Mouse (Mus musculus) fibroblast of lung, adult 2 months (primary cell): Measurements from ENCODE around the gene Samd8.
A peak's percentile ranks its signal among the peaks of the same experiment; 100 is the strongest.

Experiments used
- DNase-seq: peaks from one replicate; pipeline ENCODE4 v3.0.0-alpha.2; 2011; ENCODE audit warnings: low read depth

Samd8 gene

DNA sequence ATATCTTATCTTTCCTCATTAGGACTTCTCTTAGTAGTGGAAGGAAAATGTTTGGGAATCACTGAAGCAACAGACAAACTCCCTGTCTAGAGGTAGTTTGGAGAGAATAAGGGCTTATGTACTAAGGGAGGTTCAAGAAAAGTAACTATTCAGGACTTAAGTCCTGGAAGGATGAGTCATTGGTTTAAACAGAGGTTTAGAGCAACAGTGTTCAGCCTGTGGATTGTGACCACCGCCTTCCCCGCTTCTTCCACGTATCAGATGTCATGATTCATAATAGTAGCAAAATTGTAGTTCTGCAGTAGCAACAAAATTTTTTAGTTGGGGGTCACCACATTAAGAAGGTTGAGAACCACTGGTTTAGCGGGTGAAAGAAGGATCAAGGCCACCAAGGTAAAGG lies 50.3 kb downstream of the Samd8 start:
- no peak for DNase-seq

DNA sequence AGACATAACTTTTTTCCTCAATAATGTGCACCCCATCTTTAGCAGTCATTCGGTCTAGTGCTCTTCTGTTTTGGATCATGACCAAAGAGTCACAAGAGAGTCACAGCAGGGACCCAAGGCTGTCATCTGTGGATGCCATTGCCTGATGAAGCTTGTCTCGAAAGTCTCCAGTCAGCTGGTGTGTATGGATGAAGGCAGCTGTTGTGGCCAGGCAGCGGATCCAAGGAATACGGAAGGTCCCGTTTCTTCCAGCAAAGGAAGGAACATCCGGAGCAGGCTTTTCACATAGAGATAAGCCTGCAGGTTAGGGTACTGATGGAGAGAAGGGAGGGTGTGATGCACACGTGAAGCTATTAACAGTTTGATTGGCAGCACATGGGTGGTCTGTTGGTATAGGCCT lies 51.3 kb downstream of the Samd8 start:
- no peak for DNase-seq

DNA sequence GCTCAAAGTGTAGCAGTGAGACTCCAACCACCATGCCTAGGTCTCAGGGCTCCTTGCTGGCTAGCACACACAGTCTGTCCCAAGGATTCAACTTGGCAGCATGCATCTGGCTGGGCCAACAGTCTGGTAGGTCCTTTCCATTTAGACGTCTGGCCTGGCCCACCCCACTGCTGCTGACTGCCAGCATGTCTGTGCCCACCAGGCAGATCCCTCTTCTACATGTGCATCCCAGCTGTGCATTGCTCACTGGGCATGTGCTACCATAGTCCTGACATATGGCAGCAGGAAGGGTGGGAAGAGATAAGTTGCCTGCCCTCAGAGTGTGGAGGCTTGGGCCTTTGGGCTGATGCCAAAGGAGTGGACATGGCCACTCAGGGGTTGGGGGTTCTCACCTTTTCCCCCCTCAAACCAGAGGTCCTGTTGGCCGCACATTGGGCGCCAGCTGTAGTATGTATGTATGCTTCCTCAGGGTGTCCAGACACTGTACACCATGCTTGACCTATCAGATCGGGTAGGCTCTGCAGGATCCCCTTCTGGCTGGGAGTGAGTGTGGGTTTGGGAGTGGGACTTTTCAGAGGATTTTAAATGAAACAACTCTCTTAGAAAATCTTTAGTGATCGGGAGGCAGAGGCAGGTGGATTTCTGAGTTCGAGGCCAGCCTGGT lies 52.3 kb downstream of the Samd8 start:
- DNase-seq, result no peak

DNA sequence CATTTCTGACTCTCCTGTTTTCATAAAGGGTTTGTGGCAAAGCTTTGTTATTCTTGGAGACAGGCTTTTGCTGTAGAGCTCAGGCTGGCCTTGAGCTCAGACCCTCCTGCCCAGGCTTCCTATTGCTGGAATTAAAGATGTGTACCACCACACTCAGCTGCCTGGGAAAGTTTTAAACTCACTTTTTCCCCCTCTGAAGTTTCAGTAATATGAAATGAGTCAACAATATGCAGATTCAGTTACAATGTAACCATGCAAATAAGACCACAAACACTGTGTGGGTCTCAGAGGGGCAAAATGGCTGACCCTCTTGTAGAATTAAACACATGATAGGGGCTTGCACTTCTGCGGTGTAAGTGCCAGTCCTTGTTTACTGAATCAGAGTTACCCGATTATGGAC lies 55.9 kb downstream of the Samd8 start:
- no peak for DNase-seq

DNA sequence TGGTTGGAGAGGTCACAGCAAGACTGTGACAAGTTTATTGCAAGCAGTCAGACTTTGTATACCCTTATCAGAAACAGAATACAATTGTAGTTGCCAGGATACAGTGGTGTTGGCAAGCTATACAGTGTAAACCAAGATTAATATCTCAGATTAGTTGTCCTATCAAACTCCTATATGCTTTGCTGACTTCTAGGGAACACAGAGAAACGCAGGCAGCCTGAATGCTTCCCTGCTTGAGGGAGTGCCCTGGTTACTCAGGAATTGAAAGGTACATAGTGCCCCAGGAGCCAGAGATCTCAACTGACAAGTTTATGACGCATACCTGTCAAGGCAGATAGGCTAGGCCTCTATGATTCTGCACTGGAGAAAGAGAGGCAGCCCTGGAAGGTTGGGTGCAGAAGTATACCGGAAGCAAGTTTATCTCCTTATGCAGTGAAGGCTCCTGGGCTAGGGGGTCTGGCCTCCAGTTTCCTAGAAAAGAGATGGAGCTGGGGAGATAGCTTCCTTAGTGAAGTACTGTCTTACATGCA lies 56.4 kb downstream of the Samd8 start:
- DNase-seq, result no peak

DNA sequence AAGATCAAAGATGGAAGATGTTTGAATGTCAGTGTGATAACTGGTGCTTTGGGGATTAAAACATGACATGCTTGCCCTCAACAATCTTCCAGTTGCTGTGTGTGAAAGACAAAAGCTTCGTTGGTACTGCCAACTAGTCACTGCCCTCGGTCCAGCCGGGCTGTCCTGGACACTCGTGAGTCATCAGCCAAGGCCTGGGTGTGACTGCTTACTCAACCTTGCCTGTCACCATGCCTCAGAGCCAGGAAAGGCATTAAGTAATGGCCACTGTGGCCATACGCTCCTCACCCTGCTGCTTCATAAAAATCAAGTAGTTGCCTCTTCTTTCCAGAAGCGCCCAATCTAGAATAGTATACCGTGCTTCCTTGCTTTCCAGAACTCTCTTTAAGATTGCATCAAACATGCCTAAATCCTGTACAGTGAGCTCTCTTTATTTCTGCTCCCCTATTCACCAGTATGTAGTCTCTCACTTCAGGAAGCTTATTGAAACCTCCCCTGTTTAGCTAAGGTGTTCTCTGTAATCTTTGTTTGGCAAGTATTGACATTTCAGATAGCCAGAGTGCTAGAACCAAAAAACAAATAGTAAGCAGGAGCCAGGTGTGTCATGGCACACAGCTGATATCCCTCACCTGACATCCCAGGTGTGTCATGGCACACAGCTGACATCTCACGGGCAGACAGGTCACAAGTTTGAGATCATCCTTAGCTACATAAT lies 58.0 kb downstream of the Samd8 start:
- DNase-seq, result no peak

DNA sequence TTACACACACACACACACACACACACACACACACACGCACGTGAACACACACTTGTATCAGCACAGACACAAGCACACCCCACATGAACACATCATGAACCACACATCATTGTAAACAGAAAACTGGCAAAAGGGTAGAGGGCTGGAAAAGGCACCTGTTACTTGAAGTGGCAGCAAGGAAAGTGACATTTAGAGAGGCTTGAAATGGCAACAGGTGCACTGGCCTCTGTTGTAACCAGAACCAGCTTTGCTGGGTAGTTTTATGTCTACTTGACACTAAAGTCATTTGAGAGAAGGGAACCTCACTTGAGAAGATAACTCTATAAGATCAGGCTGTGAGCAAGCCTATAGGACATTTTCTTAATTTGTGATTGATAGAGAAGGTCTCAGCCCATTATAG lies 59.1 kb downstream of the Samd8 start:
- no peak for DNase-seq

DNA sequence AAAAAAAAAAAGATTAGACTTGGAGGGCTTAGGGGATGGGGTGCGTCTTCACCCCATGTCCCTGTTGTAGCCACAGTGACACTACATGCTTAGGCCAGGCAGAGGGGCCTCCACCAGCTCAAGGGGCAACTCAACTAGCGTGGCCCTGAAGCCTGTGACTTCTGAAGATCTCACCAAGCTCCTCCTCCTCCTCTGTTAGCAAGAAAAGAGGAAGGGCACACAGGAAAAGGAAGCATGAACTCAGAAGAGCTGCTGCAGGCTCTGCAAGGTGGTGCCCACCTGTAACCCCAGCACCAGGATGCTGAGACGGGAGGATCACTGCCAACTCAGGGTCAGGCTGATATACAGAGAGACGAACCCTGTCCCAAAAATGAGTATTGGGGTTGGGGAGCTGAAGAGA lies 61.0 kb downstream of the Samd8 start:
- no peak for DNase-seq

DNA sequence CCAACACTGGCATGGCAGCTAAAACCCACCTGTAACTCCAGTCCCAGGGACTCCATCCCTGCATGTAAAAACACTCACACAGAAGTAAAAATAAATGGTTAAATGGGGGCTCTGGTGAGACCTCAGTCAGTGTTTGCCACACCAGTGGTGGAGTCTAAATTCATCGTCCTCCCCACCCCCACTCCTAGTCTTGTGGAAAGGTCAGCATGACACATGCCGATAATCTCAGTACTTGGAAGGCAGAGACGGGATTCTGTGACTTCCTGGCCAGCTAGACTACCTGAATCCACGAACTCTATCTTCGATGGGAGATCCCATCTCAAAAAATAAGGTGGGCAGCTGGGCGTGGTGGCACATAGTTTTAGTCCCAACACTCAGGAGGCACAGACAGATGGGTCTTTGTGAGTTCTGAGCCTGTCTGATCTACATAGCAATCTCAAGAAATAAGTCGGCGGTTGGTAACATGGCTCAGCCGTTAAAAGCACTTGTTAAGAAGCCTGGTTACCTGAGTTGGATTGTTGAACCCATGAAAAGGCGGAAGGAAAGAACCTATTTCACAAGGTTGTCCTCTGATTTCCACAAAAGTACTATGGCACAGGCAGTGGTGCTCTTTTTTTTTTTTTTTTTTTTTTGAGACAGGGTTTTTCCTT lies 61.5 kb downstream of the Samd8 start:
- no peak for DNase-seq

DNA sequence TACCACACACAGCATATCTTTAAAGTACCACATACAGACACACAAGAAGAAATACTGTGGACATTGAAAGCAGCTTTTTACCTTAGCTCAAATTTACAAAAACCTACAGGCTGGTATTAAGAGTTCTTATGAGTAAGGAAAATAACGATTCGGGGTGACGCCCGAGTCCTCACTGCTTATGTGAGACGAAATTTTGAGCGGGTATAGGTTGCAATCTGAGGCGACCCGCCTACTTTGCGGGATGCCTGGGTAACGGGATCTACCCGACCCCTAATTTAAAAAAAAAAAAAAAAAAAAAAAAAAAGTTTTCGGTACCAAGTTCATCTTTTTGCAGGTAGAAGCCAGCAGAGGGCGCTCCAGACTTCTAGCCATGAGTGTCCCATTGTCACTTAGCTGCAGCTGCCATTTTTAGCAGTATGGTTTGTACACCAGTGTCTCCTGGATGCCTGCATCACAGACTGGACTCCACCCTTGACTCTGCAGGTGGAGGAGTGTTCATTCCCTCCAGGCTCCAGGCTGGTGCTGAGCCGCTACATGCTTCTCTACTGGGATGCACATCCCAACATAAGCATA lies 62.3 kb downstream of the Samd8 start:
- no peak for DNase-seq

DNA sequence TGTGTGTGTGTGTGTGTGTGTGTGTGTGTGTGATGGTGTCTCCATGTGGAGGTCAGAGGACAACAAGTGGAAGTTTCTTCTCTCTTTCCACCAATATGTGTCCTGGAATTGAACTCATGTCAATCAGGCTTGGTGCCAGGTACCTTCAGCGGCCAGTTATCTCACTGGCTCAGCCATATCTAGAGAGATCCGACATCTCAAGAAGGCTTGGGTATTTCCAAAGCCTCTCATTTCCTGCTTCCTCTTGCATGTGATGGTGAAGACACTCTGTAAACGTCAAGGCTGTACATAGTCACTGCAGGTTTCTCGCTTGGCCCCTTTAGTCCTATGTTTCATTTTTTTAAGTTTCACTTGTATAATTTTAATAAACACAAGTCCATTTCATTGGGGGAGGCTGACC lies 62.9 kb downstream of the Samd8 start:
- no peak for DNase-seq

DNA sequence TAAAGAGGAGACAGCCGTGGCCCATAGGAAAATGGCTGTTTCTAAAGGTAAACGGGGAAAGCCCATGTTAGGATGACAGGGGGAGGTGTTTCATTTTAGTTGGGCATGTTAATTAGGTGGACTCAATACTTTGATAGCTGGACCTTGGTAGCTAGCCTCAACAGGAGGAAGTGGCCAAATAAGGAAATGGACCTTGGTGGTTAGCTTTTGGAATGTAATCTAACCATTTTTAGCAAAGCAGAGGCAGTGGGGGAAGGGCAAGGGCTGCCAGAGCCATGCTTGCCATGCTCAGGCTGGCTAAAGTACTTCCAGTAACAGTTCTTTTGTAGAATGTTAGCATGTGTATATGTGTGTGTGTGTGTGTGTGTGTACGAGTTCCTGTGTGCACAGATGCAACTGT lies 63.5 kb downstream of the Samd8 start:
- no peak for DNase-seq

DNA sequence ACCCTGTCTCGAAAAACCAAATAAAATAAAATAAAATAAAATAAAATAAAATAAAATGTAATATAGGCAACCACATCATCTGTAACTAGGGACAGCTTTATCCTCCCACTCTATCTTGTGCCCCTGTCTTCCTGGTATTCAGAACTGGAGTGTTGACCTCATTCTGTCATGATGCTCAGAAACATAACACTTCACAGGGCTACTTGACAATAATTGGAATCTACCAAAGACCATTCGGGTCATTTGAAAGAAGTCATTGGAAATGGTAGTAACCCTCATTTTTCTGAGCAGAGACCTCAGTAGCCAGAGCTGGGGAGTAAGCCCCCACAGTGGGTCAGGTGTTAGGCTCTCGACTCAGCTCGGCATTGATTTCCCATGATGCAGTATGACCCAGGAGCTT lies 64.3 kb downstream of the Samd8 start:
- no peak for DNase-seq

DNA sequence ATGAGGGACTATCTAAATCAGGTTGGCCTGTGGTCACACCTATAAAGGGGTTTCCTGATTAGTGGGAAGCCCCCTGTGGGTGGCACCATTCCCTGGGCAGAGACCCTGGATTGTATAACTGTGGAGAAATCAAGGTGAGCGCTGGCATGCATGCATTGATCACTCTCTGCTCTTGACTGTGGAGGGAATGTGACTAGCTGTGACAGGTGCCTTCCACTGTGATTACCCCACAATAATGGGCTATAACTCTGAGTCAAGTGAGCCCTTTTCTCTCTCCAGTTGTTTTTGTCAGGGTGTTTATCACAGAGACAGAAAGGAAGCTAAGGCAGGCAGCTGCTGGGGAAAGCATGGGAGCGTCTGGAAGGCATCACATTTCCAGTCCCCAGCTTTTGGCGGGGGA lies 65.9 kb downstream of the Samd8 start:
- DNase-seq, result no peak

DNA sequence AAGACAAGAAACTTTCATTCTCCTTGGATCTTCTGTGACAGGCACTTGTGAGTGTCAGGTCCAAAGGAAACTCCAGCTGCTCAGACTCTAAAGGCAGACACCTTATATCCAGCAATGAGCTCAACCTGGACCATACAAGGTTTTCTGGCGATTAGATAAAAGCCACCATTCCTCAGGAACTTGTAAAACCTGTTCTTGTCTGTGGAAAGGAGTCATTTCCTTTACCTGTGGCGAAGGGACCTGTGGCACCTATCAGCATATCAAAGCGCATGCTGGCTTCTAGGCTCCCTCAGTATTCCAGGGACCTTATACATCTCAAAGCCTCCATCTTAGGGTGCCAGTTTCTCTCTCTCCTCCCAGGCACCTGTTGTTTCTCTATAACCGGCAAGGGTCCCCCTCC lies 67.1 kb downstream of the Samd8 start:
- DNase-seq, result no peak

DNA sequence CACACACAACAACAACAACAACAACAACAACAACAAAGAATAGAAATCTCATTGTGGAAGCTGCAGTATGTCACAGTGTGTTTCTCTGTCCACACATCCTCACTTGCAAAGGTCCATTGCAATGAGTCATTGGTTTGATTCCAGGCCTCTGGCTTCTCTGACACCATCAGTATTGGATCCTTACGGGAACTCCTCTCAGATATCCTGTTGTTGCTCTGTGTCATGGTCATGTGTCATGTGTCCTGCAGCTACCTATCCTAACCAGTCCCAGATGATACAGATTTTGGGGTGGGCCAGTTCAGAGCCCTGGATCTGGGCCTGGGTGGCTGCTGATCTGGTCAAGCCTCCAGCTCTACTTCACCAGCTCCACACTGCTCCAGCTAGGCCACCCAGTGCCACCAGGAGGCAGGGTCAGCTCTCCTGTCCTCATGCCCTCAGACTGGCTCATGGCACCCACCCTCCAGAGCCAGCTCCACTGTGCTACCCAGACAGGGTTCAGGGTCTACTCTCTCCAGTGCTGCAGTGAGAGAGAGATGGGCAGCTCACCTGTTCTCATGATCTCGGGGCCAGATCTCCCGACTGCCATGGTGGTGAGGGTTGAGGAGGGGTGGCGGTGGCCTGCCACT lies 70.7 kb downstream of the Samd8 start:
- peak; percentile 39 for DNase-seq

DNA sequence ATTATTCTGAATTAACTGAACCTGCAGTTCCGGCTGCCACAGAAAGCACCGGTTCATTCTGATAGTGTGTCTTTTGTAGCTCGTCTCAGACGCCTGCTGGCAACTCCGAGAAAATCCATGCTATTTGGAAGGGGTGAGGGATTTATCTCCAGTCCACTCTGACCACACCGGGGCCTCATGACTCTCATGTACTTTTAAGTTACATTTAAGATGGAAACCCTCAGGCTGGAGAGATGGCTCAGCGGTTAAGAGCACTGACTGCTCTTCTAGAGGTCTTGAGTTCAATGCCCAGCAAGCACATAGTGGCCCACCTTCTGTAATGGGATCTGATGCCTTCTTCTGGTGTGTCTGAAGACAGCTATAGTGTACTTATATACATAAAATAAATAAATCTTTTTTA lies 72.0 kb downstream of the Samd8 start:
- no peak for DNase-seq

DNA sequence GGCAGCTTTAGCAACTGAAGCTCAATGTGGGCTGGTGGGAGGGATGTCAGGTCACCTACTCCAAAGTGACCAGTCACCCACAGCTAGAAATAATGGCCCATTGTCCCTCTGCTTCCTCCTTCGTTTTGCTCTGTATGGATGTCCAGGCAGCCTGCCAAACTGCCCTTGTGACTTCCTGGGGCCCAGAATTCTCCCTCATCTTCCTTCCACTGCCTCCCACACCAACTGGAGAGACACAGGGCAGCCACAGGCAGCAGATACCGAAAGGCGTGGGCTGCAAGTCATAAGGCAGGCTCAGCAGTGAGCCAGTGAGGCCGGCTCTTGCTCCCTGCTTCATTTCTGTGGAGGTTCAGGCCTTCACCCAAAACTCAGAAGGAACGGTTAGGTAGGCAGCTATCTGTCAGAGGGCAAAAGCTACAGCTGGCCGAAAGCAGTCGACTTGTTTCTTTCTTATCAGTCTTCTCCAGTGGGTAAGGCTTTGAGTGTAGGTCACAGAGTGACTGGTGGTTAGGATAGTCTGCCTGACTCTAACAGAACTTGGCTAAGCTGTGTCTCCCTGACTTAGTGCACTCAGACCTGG lies 72.6 kb downstream of the Samd8 start:
- DNase-seq, result no peak

DNA sequence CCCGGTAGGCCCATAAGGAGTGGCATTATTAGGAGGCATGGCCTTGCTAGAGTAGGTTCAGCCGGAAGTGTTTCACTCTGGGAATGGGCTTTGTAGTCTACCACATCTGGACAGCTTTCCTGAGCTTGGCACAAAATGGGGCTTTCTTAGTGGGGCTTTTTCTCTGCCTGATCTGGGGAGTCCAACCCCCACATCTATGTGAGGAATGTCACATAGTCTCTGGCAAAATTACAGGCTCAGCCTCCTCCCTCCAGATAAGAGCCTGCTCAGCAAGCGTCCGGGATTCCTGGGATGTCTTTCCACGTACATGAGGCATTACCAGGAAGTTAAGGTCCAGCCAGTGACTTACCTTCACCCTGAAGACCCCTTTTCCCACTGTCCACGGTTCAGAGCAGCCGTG lies 73.6 kb downstream of the Samd8 start:
- DNase-seq, result no peak

DNA sequence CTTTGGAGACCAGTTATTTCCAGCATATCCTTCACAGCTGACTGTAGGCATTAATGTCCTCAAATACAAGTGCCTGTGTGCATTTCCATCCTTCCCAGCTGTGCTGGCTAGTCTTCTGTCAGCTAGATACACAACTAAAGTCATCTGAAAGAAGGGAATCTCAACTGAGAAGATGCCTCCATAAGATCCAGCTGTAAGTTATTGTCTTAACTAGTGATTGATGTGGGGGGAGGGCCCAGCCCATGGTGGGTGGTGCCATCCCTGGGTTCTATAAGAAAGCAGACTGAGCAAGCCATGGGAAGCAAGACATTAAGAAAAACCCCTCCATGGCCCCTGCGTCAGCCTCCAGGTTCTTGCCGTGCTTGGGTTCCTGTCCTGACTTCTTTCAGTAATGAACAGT lies 74.6 kb downstream of the Samd8 start, which contains the start of gene Vdac2:
Gene Vdac2 (plus strand): TSS at position 301 of the 400 bp plus-strand sequence.
- DNase-seq, result no peak

DNA sequence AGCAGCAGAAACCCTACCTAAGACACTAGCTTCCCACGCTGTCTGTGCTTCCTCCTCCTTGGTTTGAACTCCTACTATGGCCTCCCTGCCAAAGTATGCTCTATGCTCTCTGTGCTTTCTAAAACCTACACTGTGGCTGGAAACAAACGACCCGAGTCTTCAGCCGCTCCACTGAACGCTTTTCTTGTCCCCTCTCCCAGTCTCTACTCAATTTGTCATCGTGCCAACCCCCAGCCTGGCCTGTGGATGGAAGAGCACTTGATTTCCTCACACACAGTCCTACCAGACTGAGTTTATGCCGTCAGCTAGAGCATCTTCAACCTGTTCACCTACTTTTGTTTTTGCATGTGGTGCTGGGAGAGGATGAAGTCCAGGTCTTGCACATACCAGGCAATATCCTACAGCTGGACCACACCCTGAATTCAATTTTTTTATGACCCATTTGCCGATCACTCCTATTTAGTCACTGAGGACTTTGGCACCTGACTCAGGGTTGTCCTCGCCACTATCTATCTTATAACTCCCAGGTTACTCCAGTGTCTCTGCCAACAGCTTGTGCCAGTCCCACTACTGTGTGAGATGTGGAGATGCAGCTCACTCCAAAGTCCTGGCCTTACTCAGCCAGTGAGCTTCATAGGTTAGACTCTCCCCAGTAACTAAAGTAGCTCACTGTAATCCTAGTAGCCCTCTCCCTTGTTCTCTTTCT lies 75.6 kb downstream of the Samd8 start:
- no peak for DNase-seq
